Mouse (Mus musculus) cortical plate, adult 2 months (tissue): ENCODE measurements around the gene Hoxa13. TPM values are rescaled to one million over a fixed set of nuclear protein-coding genes. Genes with fewer than 3 reads are reported as not detected.

Experiments used
- H3K27ac ChIP-seq: fragments of 200-500 bp; 2 replicates; pipeline ENCODE4 v1.5.1; 2012; ENCODE audit warnings: low read length, control low read depth, inconsistent platforms; ENCODE audit not compliant: insufficient read depth
- H3K4me1 ChIP-seq: fragments of 200-500 bp; 2 replicates; pipeline ENCODE4 v1.6.1; 2011; ENCODE audit warnings: low read length; ENCODE audit not compliant: control insufficient read depth, insufficient read depth
- H3K4me3 ChIP-seq: fragments of 200-500 bp; 2 replicates; pipeline ENCODE4 v1.5.1; 2011; ENCODE audit warnings: mild to moderate bottlenecking, low read length, control low read depth; ENCODE audit not compliant: insufficient read depth
- CTCF ChIP-seq: fragments of 200-500 bp; IDR thresholded peaks from 2 replicates; pipeline ENCODE4 v1.5.1; 2011; ENCODE audit warnings: mild to moderate bottlenecking, control low read depth, low read length; ENCODE audit not compliant: insufficient read depth; ENCODE audit errors: extremely low read depth
- POLR2A ChIP-seq: fragments of 200-500 bp; IDR thresholded peaks from 2 replicates; pipeline ENCODE4 v1.6.1; 2011; ENCODE audit warnings: mild to moderate bottlenecking, low read length, control low read depth; ENCODE audit not compliant: insufficient read depth; ENCODE audit errors: extremely low read depth
- polyA plus RNA-seq: library from polyadenylated mRNA; depleted of rRNA; stranded (reverse); fragments of >200 nt; gene quantifications from 2 replicates; pipeline ENCODE4 v1.2.3, GENCODE M21; 2012; rRNA removed

Hoxa13 gene
- not detected in 2 replicates for polyA plus RNA-seq

GRCm38 (mm10) chr6:52260654-52261575 lies at the start of gene Hoxa13:
Hoxa13 (minus strand) TSS chr6:52260880.
- no peak for TF ChIP-seq CTCF
- no peak for TF ChIP-seq POLR2A
- H3K4me3 ChIP-seq = no peak within 1 kb of the TSS
- no peaks in the 10 kb centered on the region for H3K4me1 ChIP-seq
- H3K27ac ChIP-seq = no peak within 1 kb of the TSS

- Histone ChIP-seq H3K4me1 (no peaks in the 10 kb centered on the region), H3K4me3 (no peak overlapping the region), H3K27ac (no peak overlapping the region)
- TF ChIP-seq POLR2A (no peak), CTCF (no peak)
Measured at GRCm38 (mm10) chr6:52310366-52310765, 49.7 kb upstream of the Hoxa13 start.

GRCm38 (mm10) chr6:52309766-52310165 lies 49.1 kb upstream of the Hoxa13 start:
- no peak overlapping the region for H3K4me3 ChIP-seq
- TF ChIP-seq POLR2A (no peak), CTCF (no peak)
- H3K4me1 ChIP-seq = no peaks in the 10 kb centered on the region
- H3K27ac ChIP-seq = no peak overlapping the region

GRCm38 (mm10) chr6:52305877-52306389 lies 45.3 kb upstream of the Hoxa13 start:
- TF ChIP-seq POLR2A = no peak
- peak; percentile 63 for TF ChIP-seq CTCF
- Histone ChIP-seq H3K4me3 (peak overlapping the region; percentile 32), H3K4me1 (no peaks in the 10 kb centered on the region), H3K27ac (no peak overlapping the region)

- no peak overlapping the region for H3K4me3 ChIP-seq
- no peak overlapping the region for H3K27ac ChIP-seq
- no peak for TF ChIP-seq POLR2A
- no peak for TF ChIP-seq CTCF
- no peaks in the 10 kb centered on the region for H3K4me1 ChIP-seq
Measured at GRCm38 (mm10) chr6:52303426-52303825, 42.7 kb upstream of the Hoxa13 start.

- Histone ChIP-seq H3K4me1 (no peaks in the 10 kb centered on the region), H3K27ac (no peak overlapping the region), H3K4me3 (no peak overlapping the region)
- TF ChIP-seq POLR2A (no peak), CTCF (no peak)
Measured at GRCm38 (mm10) chr6:52300806-52301205, 40.1 kb upstream of the Hoxa13 start.

- TF ChIP-seq CTCF (no peak), POLR2A (no peak)
- Histone ChIP-seq H3K27ac (no peak overlapping the region), H3K4me1 (no peaks in the 10 kb centered on the region), H3K4me3 (no peak overlapping the region)
Measured at GRCm38 (mm10) chr6:52298511-52298910, 37.8 kb upstream of the Hoxa13 start.

- TF ChIP-seq POLR2A (no peak), CTCF (no peak)
- Histone ChIP-seq H3K27ac (no peak overlapping the region), H3K4me1 (no peaks in the 10 kb centered on the region), H3K4me3 (no peak overlapping the region)
Measured at GRCm38 (mm10) chr6:52294616-52295015, 33.9 kb upstream of the Hoxa13 start.

GRCm38 (mm10) chr6:52292328-52292727 lies 31.6 kb upstream of the Hoxa13 start:
- Histone ChIP-seq H3K27ac (no peak overlapping the region), H3K4me3 (no peak overlapping the region), H3K4me1 (no peaks in the 10 kb centered on the region)
- no peak for TF ChIP-seq POLR2A
- no peak for TF ChIP-seq CTCF

GRCm38 (mm10) chr6:52291021-52291860 lies 30.6 kb upstream of the Hoxa13 start:
- no peaks in the 10 kb centered on the region for H3K4me1 ChIP-seq
- no peak overlapping the region for H3K27ac ChIP-seq
- TF ChIP-seq CTCF (no peak), POLR2A (no peak)
- no peak overlapping the region for H3K4me3 ChIP-seq

GRCm38 (mm10) chr6:52290186-52290585 lies 29.5 kb upstream of the Hoxa13 start:
- TF ChIP-seq CTCF (no peak), POLR2A (no peak)
- no peak overlapping the region for H3K27ac ChIP-seq
- no peak overlapping the region for H3K4me3 ChIP-seq
- H3K4me1 ChIP-seq = no peaks in the 10 kb centered on the region
